Mouse (Mus musculus) forebrain, embryonic 12.5 days (tissue): ENCODE measurements at regions not wholly inside any gene's neighbourhood (a gene's known extent, or its start where the extent isn't known, plus 50 kb on each side); places are given as distances from the start of the nearest gene placed in this dataset.

ENCODE experiments used
- ATAC-seq: fragments of 200-750 bp; cut with Nextera tagmentation; 2 replicates; pipeline ENCODE4 v1.8.0; 2017; ENCODE audit warnings: moderate TSS enrichment; ENCODE audit not compliant: low FRiP score
- H3K27ac ChIP-seq: fragments of 300-500 bp; sonication (generic); 2 replicates; pipeline ENCODE4 v1.5.1; 2016; ENCODE audit warnings: mild to moderate bottlenecking
- H3K27me3 ChIP-seq: fragments of 300-500 bp; sonication (generic); 2 replicates; pipeline ENCODE4 v1.6.1; 2016; ENCODE audit warnings: mild to moderate bottlenecking
- H3K36me3 ChIP-seq: fragments of 300-500 bp; sonication (generic); replicated peaks from 2 replicates; pipeline ENCODE4 v1.6.1; 2016; ENCODE audit warnings: mild to moderate bottlenecking
- H3K4me1 ChIP-seq: fragments of 300-500 bp; sonication (generic); 2 replicates; pipeline ENCODE4 v1.6.1; 2016
- H3K4me2 ChIP-seq: fragments of 300-500 bp; sonication (generic); 2 replicates; pipeline ENCODE4 v1.6.1; 2016; ENCODE audit warnings: mild to moderate bottlenecking, moderate library complexity
- H3K4me3 ChIP-seq: fragments of 300-500 bp; sonication (generic); replicated peaks from 2 replicates; pipeline ENCODE4 v1.5.1; 2016; ENCODE audit warnings: mild to moderate bottlenecking
- H3K9ac ChIP-seq: fragments of 300-500 bp; sonication (generic); 2 replicates; pipeline ENCODE4 v1.6.1; 2016; ENCODE audit warnings: mild to moderate bottlenecking
- H3K9me3 ChIP-seq: fragments of 300-500 bp; sonication (generic); 2 replicates; pipeline ENCODE4 v1.6.1; 2016
- WGBS: fragments of 180-500 bp; shearing (Covaris S2); methylation state at CpG from one replicate; pipeline ENCODE4 v1.1.7; 2016; 5-methylcytosine and 5-hydroxymethylcytosine counted together

DNA sequence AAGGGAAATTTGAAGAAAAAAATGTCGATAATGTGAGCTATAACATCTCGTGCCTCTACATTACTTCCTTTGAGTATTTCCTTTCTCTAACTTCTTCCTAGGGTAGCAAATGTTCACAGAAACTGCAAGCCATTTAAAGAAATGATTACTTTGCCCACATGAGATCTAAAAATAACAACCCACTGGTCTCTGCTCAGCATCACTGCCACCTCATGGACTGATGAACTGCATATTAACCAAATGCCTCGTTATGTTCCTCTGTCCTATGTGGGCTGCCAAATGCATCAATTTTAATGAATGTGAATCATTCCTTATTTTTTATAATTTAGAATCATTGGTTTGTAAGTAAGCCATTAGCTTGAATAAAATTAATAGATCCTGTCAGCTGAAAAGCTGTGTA lies 590.0 kb upstream of the Nr3c2 start:
- Histone ChIP-seq H3K9ac (no peak overlapping the region), H3K9me3 (no peaks in the 10 kb centered on the region), H3K4me3 (no peak overlapping the region), H3K27me3 (no peaks in the 10 kb centered on the region), H3K4me2 (no peak overlapping the region), H3K4me1 (no peaks in the 10 kb centered on the region), H3K27ac (no peak overlapping the region), H3K36me3 (no peaks in the 10 kb centered on the region)
- WGBS = 83% methylated on average over 3 of the region's 3 CpGs
- ATAC-seq = no peak

- no peaks in the 10 kb centered on the region for H3K27me3 ChIP-seq
- no peak for ATAC-seq
- 67% methylated on average over 1 of the region's 1 CpGs for WGBS
- no peak overlapping the region for H3K4me2 ChIP-seq
- no peak overlapping the region for H3K4me3 ChIP-seq
- H3K9me3 ChIP-seq = no peaks in the 10 kb centered on the region
- no peaks in the 10 kb centered on the region for H3K4me1 ChIP-seq
- H3K9ac ChIP-seq = no peak overlapping the region
- no peak overlapping the region for H3K27ac ChIP-seq
- no peaks in the 10 kb centered on the region for H3K36me3 ChIP-seq
Measured at GRCm38 (mm10) chr8:76328540-76328939, 570.7 kb upstream of the Nr3c2 start.

- no peaks in the 10 kb centered on the region for H3K9me3 ChIP-seq
- H3K4me2 ChIP-seq = no peak overlapping the region
- no peak overlapping the region for H3K9ac ChIP-seq
- WGBS = 69% methylated on average over 2 of the region's 2 CpGs
- no peak for ATAC-seq
- no peak overlapping the region for H3K4me3 ChIP-seq
- no peaks in the 10 kb centered on the region for H3K36me3 ChIP-seq
- no peaks in the 10 kb centered on the region for H3K27me3 ChIP-seq
- no peak overlapping the region for H3K27ac ChIP-seq
- H3K4me1 ChIP-seq = no peaks in the 10 kb centered on the region
Measured at GRCm38 (mm10) chr8:76343072-76343471, 556.2 kb upstream of the Nr3c2 start.

- ATAC-seq = no peak
- Histone ChIP-seq H3K4me3 (no peak overlapping the region), H3K4me1 (no peaks in the 10 kb centered on the region), H3K36me3 (no peaks in the 10 kb centered on the region), H3K4me2 (no peak overlapping the region), H3K27me3 (no peaks in the 10 kb centered on the region), H3K9ac (no peak overlapping the region), H3K27ac (no peak overlapping the region), H3K9me3 (no peaks in the 10 kb centered on the region)
- 87% methylated on average over 4 of the region's 4 CpGs for WGBS
Measured at GRCm38 (mm10) chr8:76346150-76346549, 553.1 kb upstream of the Nr3c2 start.

DNA sequence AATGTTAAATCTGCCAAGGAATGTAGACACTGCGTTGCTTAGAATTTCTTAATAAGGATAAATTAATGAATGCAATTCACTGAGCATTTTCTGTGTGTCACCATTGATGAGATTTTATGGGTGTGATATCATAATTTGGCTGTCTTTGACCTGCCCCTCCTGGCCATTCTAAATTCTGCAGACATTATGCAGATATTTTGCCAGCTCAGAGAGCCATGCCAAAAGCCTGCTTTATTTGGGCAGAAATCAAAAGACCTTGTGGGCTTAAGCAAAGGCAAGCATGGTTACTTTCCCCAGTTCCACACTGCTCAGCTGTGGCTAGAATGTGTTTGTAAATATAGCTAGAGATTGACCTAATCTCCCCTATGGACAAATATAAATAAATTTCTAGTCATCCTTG lies 552.4 kb upstream of the Nr3c2 start:
- no peaks in the 10 kb centered on the region for H3K4me1 ChIP-seq
- no peaks in the 10 kb centered on the region for H3K36me3 ChIP-seq
- no peak for ATAC-seq
- WGBS = 95% methylated on average over 1 of the region's 1 CpGs
- no peak overlapping the region for H3K4me2 ChIP-seq
- H3K4me3 ChIP-seq = no peak overlapping the region
- H3K9me3 ChIP-seq = no peaks in the 10 kb centered on the region
- no peak overlapping the region for H3K9ac ChIP-seq
- H3K27me3 ChIP-seq = no peaks in the 10 kb centered on the region
- no peak overlapping the region for H3K27ac ChIP-seq

- Histone ChIP-seq H3K27me3 (no peaks in the 10 kb centered on the region), H3K27ac (no peak overlapping the region), H3K4me1 (no peaks in the 10 kb centered on the region), H3K36me3 (no peaks in the 10 kb centered on the region), H3K4me2 (no peak overlapping the region), H3K4me3 (no peak overlapping the region), H3K9me3 (no peaks in the 10 kb centered on the region), H3K9ac (no peak overlapping the region)
- ATAC-seq = no peak
Measured at GRCm38 (mm10) chr8:76374314-76374713, 524.9 kb upstream of the Nr3c2 start.

GRCm38 (mm10) chr8:76377711-76378110 lies 521.5 kb upstream of the Nr3c2 start:
- Histone ChIP-seq H3K9ac (no peak overlapping the region), H3K4me2 (no peak overlapping the region), H3K9me3 (no peaks in the 10 kb centered on the region), H3K4me3 (no peak overlapping the region), H3K4me1 (no peaks in the 10 kb centered on the region), H3K27ac (no peak overlapping the region), H3K27me3 (no peaks in the 10 kb centered on the region), H3K36me3 (no peaks in the 10 kb centered on the region)
- ATAC-seq = no peak
- WGBS = 93% methylated on average over 6 of the region's 6 CpGs

DNA sequence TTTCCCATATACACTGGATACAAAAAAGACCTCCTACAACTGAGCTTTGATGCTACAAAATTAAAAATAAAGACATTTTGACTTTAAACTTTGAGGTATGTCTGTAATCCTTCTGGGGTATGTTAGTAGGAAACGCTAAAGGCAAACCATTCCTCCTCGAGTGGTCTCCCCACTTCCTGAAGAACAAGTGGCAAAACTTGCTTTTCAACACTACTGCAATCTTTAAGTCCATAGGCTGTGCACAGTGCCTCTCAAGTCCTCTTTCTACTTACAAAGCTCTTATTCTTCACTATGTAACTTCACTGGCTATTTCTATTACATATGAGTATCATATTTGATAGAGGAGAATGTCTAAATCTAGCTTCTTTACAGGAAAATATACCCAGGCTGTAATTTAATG lies 517.6 kb upstream of the Nr3c2 start:
- no peaks in the 10 kb centered on the region for H3K9me3 ChIP-seq
- H3K36me3 ChIP-seq = no peaks in the 10 kb centered on the region
- H3K4me2 ChIP-seq = no peak overlapping the region
- H3K27me3 ChIP-seq = no peaks in the 10 kb centered on the region
- no peaks in the 10 kb centered on the region for H3K4me1 ChIP-seq
- H3K4me3 ChIP-seq = no peak overlapping the region
- no peak overlapping the region for H3K27ac ChIP-seq
- no peak for ATAC-seq
- WGBS = 82% methylated on average over 2 of the region's 2 CpGs
- H3K9ac ChIP-seq = no peak overlapping the region

DNA sequence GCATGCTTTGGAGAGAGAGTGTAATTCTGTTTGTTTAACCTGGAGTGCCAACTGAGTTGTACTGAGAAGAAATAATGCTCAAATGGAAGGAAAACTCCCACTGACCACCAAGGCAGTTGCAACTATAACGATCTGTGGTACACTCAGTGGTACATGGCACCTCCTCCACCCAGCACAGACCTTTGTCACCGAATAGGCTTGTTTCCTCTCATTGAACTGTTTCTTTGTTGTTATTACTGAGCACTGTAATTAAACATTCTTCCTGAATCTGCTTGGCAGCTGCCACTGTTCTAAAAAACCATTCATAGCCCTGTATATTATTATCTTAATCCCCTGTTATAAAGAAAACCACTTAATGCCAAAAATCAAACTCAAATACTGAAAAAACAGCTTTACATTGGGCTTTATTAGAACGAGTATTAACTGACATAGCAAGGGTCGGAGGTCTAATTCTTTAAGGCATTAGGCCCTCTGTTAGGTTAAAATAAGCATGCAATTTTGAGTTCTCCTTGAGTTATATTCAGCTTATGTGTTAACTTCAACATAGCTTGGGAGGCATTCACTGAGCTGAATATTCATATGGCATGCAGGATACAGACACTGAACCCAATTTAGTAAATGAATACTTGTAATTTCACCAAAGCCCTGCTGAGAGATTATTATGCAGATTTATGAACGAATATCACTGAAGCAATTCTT lies 515.5 kb upstream of the Nr3c2 start:
- WGBS = 20% methylated on average over 5 of the region's 5 CpGs
- Histone ChIP-seq H3K4me2 (no peak overlapping the region), H3K36me3 (no peaks in the 10 kb centered on the region), H3K27me3 (no peaks in the 10 kb centered on the region), H3K4me3 (no peak overlapping the region), H3K4me1 (no peaks in the 10 kb centered on the region), H3K27ac (no peak overlapping the region), H3K9ac (no peak overlapping the region), H3K9me3 (no peaks in the 10 kb centered on the region)
- peak; percentile 77 for ATAC-seq

DNA sequence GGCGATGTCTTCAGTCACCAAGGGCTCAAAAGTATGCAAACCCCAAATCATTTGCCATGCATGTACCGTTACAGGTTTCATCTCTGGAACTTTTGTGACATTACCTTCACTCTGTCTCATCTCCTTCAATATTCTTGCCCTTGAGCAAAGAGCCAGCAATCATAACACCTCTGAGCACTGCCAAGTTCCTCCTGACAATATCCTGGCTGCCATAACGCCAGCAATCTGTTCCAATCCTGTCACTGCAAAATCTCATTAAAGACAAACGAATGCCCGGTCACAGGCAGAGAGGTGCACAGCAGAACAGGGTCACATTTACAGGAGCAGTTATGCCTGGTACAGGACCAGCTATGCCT lies 515.0 kb upstream of the Nr3c2 start:
- Histone ChIP-seq H3K4me2 (no peak overlapping the region), H3K36me3 (no peaks in the 10 kb centered on the region), H3K4me1 (no peaks in the 10 kb centered on the region), H3K9ac (no peak overlapping the region), H3K4me3 (no peak overlapping the region), H3K27ac (no peak overlapping the region), H3K27me3 (no peaks in the 10 kb centered on the region), H3K9me3 (no peaks in the 10 kb centered on the region)
- 55% methylated on average over 5 of the region's 5 CpGs for WGBS
- no peak; the same call in 1 of the 2 replicates for ATAC-seq

- Histone ChIP-seq H3K36me3 (no peaks in the 10 kb centered on the region), H3K27me3 (no peaks in the 10 kb centered on the region), H3K4me2 (no peak overlapping the region), H3K9me3 (no peaks in the 10 kb centered on the region), H3K4me3 (no peak overlapping the region), H3K27ac (no peak overlapping the region), H3K4me1 (no peaks in the 10 kb centered on the region), H3K9ac (no peak overlapping the region)
- WGBS = 94% methylated on average over 2 of the region's 2 CpGs
- ATAC-seq = no peak
Measured at GRCm38 (mm10) chr8:76392004-76392403, 507.2 kb upstream of the Nr3c2 start.

GRCm38 (mm10) chr8:76422459-76422858 lies 476.8 kb upstream of the Nr3c2 start:
- H3K4me3 ChIP-seq = no peak overlapping the region
- no peaks in the 10 kb centered on the region for H3K27me3 ChIP-seq
- H3K9me3 ChIP-seq = no peaks in the 10 kb centered on the region
- WGBS = 97% methylated on average over 1 of the region's 1 CpGs
- H3K9ac ChIP-seq = no peak overlapping the region
- H3K4me1 ChIP-seq = no peaks in the 10 kb centered on the region
- no peak for ATAC-seq
- H3K27ac ChIP-seq = no peak overlapping the region
- H3K36me3 ChIP-seq = no peaks in the 10 kb centered on the region
- H3K4me2 ChIP-seq = no peak overlapping the region

GRCm38 (mm10) chr8:76422861-76423532 lies 476.2 kb upstream of the Nr3c2 start:
- Histone ChIP-seq H3K4me2 (no peak overlapping the region), H3K36me3 (no peaks in the 10 kb centered on the region), H3K4me3 (no peak overlapping the region), H3K27ac (no peak overlapping the region), H3K27me3 (no peaks in the 10 kb centered on the region), H3K9ac (no peak overlapping the region), H3K4me1 (no peaks in the 10 kb centered on the region), H3K9me3 (no peaks in the 10 kb centered on the region)
- no peak for ATAC-seq
- 77% methylated on average over 7 of the region's 7 CpGs for WGBS
